Mouse (Mus musculus): ENCODE data around the gene Speer4a. TPM values are rescaled to one million over a fixed set of nuclear protein-coding genes. Genes with fewer than 3 reads are reported as not detected.

Gene Speer4a
- not detected in 4 replicates for total RNA-seq (2023)

DNA sequence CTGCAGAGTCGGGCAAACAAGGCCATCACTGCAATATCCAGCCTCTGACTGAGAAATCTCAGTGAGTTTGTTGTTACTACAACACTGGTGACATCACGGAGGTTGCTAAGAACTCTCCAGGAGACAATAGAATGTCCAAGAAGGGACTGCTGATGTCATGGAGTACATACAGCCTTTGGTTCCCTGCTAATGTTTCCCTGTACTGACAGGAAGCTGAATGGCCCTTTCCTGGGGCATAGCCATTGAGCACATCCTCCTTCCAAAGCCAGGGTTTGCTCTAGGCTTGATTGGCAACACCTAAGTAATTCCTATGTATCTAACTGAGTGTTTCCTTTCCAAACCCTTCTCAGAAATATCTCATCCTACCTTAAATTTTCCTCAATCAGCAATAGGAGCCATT lies at the start of gene Speer4a:
TSS of gene Speer4a (minus strand) at position 101 of the 400 bp plus-strand sequence.

DNA sequence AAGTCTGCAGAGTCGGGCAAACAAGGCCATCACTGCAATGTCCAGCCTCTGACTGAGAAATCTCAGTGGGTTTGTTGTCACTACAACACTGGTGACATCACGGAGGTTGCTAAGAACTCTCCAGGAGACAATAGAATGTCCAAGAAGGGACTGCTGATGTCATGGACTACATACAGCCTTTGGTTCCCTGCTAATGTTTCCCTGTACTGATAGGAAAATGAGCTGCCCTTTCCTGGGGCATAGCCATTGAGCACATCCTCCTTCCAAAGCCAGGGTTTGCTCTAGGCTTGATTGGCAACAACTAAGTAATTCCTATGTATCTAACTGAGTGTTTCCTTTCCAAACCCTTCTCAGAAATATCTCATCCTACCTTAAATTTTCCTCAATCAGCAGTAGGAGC lies 19.1 kb upstream of the Speer4a start, which contains the start of gene Gm7347:
TSS of gene Gm7347 (minus strand) at position 101 of the 400 bp plus-strand sequence.

DNA sequence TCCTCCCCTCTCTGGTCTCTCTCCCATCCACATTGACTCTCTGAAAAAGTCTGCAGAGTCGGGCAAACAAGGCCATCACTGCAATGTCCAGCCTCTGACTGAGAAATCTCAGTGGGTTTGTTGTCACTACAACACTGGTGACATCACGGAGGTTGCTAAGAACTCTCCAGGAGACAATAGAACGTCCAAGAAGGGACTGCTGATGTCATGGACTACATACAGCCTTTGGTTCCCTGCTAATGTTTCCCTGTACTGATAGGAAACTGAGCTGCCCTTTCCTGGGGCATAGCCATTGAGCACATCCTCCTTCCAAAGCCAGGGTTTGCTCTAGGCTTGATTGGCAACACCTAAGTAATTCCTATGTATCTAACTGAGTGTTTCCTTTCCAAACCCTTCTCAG lies 16.5 kb downstream of the Speer4a start, which contains the start of gene Gm5862:
TSS of gene Gm5862 (minus strand) at position 101 of the 400 bp plus-strand sequence.

DNA sequence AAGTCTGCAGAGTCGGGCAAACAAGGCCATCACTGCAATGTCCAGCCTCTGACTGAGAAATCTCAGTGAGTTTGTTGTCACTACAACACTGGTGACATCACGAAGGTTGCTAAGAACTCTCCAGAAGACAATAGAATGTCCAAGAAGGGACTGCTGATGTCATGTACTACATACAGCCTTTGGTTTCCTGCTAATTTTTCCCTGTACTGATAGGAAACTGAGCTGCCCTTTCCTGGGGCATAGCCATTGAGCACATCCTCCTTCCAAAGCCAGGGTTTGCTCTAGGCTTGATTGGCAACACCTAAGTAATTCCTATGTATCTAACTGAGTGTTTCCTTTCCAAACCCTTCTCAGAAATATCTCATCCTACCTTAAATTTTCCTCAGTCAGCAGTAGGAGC lies 34.7 kb downstream of the Speer4a start, which contains the start of gene Gm1979:
TSS of gene Gm1979 (minus strand) at position 101 of the 400 bp plus-strand sequence.

DNA sequence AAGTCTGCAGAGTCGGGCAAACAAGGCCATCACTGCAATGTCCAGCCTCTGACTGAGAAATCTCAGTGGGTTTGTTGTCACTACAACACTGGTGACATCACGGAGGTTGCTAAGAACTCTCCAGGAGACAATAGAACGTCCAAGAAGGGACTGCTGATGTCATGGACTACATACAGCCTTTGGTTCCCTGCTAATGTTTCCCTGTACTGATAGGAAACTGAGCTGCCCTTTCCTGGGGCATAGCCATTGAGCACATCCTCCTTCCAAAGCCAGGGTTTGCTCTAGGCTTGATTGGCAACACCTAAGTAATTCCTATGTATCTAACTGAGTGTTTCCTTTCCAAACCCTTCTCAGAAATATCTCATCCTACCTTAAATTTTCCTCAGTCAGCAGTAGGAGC lies 50.8 kb downstream of the Speer4a start, which contains the start of gene Gm21698:
TSS of gene Gm21698 (minus strand) at position 101 of the 400 bp plus-strand sequence.

Other genes starting within 250 kb of the Speer4a start
- not detected in 4 replicates for gene Gm21663, start 97.2 kb downstream of the Speer4a start, total RNA-seq (2023)
- not detected in 4 replicates for gene Gm21671, start 85.1 kb downstream of the Speer4a start, total RNA-seq (2023)
- gene Gm21680, start 66.9 kb downstream of the Speer4a start, total RNA-seq (2023) = not detected in 4 replicates
- gene Gm21698, start 50.9 kb downstream of the Speer4a start, total RNA-seq (2023) = not detected in 4 replicates
- not detected in 4 replicates for gene Gm1979, start 34.8 kb downstream of the Speer4a start, total RNA-seq (2023)
- not detected in 4 replicates for gene Gm5862, start 16.6 kb downstream of the Speer4a start, total RNA-seq (2023)
- not detected in 4 replicates for gene Gm7347, start 19.0 kb upstream of the Speer4a start, total RNA-seq (2023)
- gene Gm10471, start 49.7 kb upstream of the Speer4a start, total RNA-seq (2023) = not detected in 4 replicates
- gene 5031410I06Rik, start 65.8 kb upstream of the Speer4a start, total RNA-seq (2023) = not detected in 4 replicates
- not detected in 4 replicates for gene Gm10220, start 81.9 kb upstream of the Speer4a start, total RNA-seq (2023)
- not detected in 4 replicates for gene Gm7361, start 218.1 kb upstream of the Speer4a start, total RNA-seq (2023)